Comparison of ENCODE assay signal across 16 mouse cellular contexts in genomic region chr4:156101481-156101903, GRCm38 (mm10). TPM values are rescaled to one million over a fixed set of nuclear protein-coding genes. Genes with fewer than 3 reads are reported as not detected.
DNase-seq lines count a peak whose midpoint lies in the region; ATAC-seq and TF ChIP-seq lines count a peak whose summit lies in the region.
"Had no signal": no experiment of that assay in that cellular context is flagged by ENCODE, and none has a peak within 500 bp of the region (broad histone marks: within the 10 kb centered on the region; RNA-seq: fewer than 3 reads in every experiment).

No protein-coding gene starts in this region.

- 41% methylated on average over 3 of the region's 3 CpGs for WGBS in limb, embryonic 14.5 days
- WGBS in limb, embryonic 10.5 days, result 47% methylated on average over 3 of the region's 3 CpGs

- no peak for ATAC-seq in limb, embryonic 14.5 days (ENCODE audit: low FRiP score, low read depth)
- ATAC-seq: forebrain, embryonic 16.5 days; hindbrain, embryonic 16.5 days had no signal

- H3K9me3 ChIP-seq in limb, embryonic 14.5 days (ENCODE audit: control insufficient read depth, low read length), result no peaks in the 10 kb centered on the region
- H3K9me3 ChIP-seq in limb, embryonic 10.5 days (replicated peaks), result no peaks in the 10 kb centered on the region
- no peaks in the 10 kb centered on the region for H3K9me3 ChIP-seq in E14TG2a.4 (ENCODE audit: low read length)
- H3K9me3 ChIP-seq: embryonic facial prominence, embryonic 13.5 days; heart, embryonic 10.5 days; lung, embryonic 15.5 days had no signal

- peak; percentile 20 for TF ChIP-seq CTCF in E14TG2a.4 (conservative IDR thresholded peaks at IDR 0.05; ENCODE audit: low read length)

- H3K4me1 ChIP-seq in limb, embryonic 14.5 days (ENCODE audit: control insufficient read depth, insufficient read depth, low read length), result no peaks in the 10 kb centered on the region
- peaks cover 10% of the 10 kb centered on the region for H3K4me1 ChIP-seq in limb, embryonic 10.5 days
- H3K4me1 ChIP-seq in E14TG2a.4 (replicated peaks; ENCODE audit: low read depth, low read length), result peaks cover 33% of the 10 kb centered on the region
- H3K4me1 ChIP-seq: embryonic facial prominence, embryonic 13.5 days; lung, embryonic 15.5 days had no signal

- no peak overlapping the region for H3K27ac ChIP-seq in limb, embryonic 14.5 days (replicated peaks; ENCODE audit: low read depth, low read length)
- H3K27ac ChIP-seq in limb, embryonic 10.5 days, result no peak overlapping the region
- H3K27ac ChIP-seq: embryonic facial prominence, embryonic 13.5 days; heart, embryonic 10.5 days; lung, embryonic 15.5 days had no signal

- peak; percentile 3 for DNase-seq in gastrocnemius, adult 18-20 months (ENCODE audit: low spot score)
- no peak for DNase-seq in gastrocnemius, postnatal 10 days
- DNase-seq in limb, embryonic 14.5 days (ENCODE audit: low spot score), result peak; percentile 16
- no peak for DNase-seq in limb, embryonic 10.5 days (ENCODE audit: low spot score)
- peak; percentile 6 for DNase-seq in lung, postnatal 14 days
- DNase-seq in right cerebral cortex, postnatal 10 days (ENCODE audit: low spot score in 2 of 2), result no peak
- DNase-seq in adipocyte (ENCODE audit: low spot score), result no peak
- DNase-seq: adrenal gland, adult 8-10 months; cerebellum, adult 11-12 months had no signal

- no peaks in the 10 kb centered on the region for H3K27me3 ChIP-seq in limb, embryonic 14.5 days (ENCODE audit: control insufficient read depth, insufficient read depth, low read length)
- no peaks in the 10 kb centered on the region for H3K27me3 ChIP-seq in limb, embryonic 10.5 days (ENCODE audit: low read depth, poor library complexity, severe bottlenecking)
- H3K27me3 ChIP-seq in E14TG2a.4 (ENCODE audit: insufficient read depth, low read length), result no peaks in the 10 kb centered on the region
- H3K27me3 ChIP-seq: embryonic facial prominence, embryonic 13.5 days; lung, embryonic 15.5 days had no signal

- no peaks in the 10 kb centered on the region for H3K36me3 ChIP-seq in limb, embryonic 14.5 days (ENCODE audit: control insufficient read depth, insufficient read depth, low read length)
- H3K36me3 ChIP-seq in limb, embryonic 10.5 days, result no peaks in the 10 kb centered on the region
- no peaks in the 10 kb centered on the region for H3K36me3 ChIP-seq in E14TG2a.4 (ENCODE audit: insufficient read depth, low read length)
- H3K36me3 ChIP-seq: embryonic facial prominence, embryonic 13.5 days; heart, embryonic 10.5 days; lung, embryonic 15.5 days had no signal

- H3K4me2 ChIP-seq in limb, embryonic 14.5 days (replicated peaks; ENCODE audit: low read depth, low read length, severe bottlenecking), result no peak overlapping the region
- H3K4me2 ChIP-seq: embryonic facial prominence, embryonic 13.5 days; lung, embryonic 15.5 days had no signal

- TF ChIP-seq POLR2A in limb, embryonic 14.5 days (IDR thresholded peaks at IDR 0.05; ENCODE audit: borderline replicate concordance, extremely low read depth, insufficient read depth, insufficient read length), result no peak

- no peak overlapping the region for H3K4me3 ChIP-seq in limb, embryonic 14.5 days (replicated peaks; ENCODE audit: low read length)
- no peak overlapping the region for H3K4me3 ChIP-seq in limb, embryonic 10.5 days
- no peak overlapping the region for H3K4me3 ChIP-seq in E14TG2a.4 (replicated peaks; ENCODE audit: low read length)
- H3K4me3 ChIP-seq: embryonic facial prominence, embryonic 13.5 days; heart, embryonic 10.5 days; lung, embryonic 15.5 days had no signal

- no peak overlapping the region for H3K9ac ChIP-seq in limb, embryonic 14.5 days (ENCODE audit: low read depth, low read length, severe bottlenecking)
- H3K9ac ChIP-seq: embryonic facial prominence, embryonic 13.5 days; lung, embryonic 15.5 days had no signal

RNA-seq across cellular contexts. Expression of gene 9430015G10Rik, which starts 8.3 kb away (rescaled TPM):
- total RNA-seq in gastrocnemius, adult 18-20 months (2021), result 1 to 10 TPM; 2.1 to 3.1 TPM
- 1 to 10 TPM; 3.0 to 5.8 TPM for total RNA-seq in gastrocnemius, postnatal 10 days (2021)
- polyA plus RNA-seq in limb, embryonic 14.5 days (2012; rRNA removed), result 74.5 and 92.4 TPM in 2 replicates
- polyA plus RNA-seq in limb, embryonic 14.5 days (2014; fragmentation: Nextera tagmentation; extraction: Ambion mirVana), result 34.4 and 38.3 TPM in 2 replicates
- 76.0 and 78.5 TPM in 2 replicates for polyA plus RNA-seq in limb, embryonic 10.5 days (2016; fragmentation: Nextera tagmentation; extraction: Ambion mirVana)

RNA-seq across cellular contexts. Expression of gene Rnf223, which starts 28.8 kb away (rescaled TPM):
- not detected for total RNA-seq in gastrocnemius, adult 18-20 months (2021)
- under 1 TPM; 0.14 to 0.16 TPM for total RNA-seq in gastrocnemius, postnatal 10 days (2021)
- polyA plus RNA-seq in limb, embryonic 14.5 days (2012; rRNA removed), result 1.5 and 2.0 TPM in 2 replicates
- 0.61 and 0.65 TPM in 2 replicates for polyA plus RNA-seq in limb, embryonic 14.5 days (2014; fragmentation: Nextera tagmentation; extraction: Ambion mirVana)
- polyA plus RNA-seq in limb, embryonic 10.5 days (2016; fragmentation: Nextera tagmentation; extraction: Ambion mirVana), result 0.77 and 0.96 TPM in 2 replicates

RNA-seq across cellular contexts. Expression of gene Ttll10, which starts 42.3 kb away (rescaled TPM):
- total RNA-seq in gastrocnemius, adult 18-20 months (2021), result not detected
- total RNA-seq in gastrocnemius, postnatal 10 days (2021), result not detected
- 4.0 and 4.2 TPM in 2 replicates for polyA plus RNA-seq in limb, embryonic 14.5 days (2012; rRNA removed)
- 2.4 and 2.6 TPM in 2 replicates for polyA plus RNA-seq in limb, embryonic 14.5 days (2014; fragmentation: Nextera tagmentation; extraction: Ambion mirVana)
- 0.54 and 0.67 TPM in 2 replicates for polyA plus RNA-seq in limb, embryonic 10.5 days (2016; fragmentation: Nextera tagmentation; extraction: Ambion mirVana)
- total RNA-seq: left cerebral cortex, adult 18-20 months had no signal
- polyA plus RNA-seq: forebrain, embryonic 16.5 days; hindbrain, embryonic 16.5 days had no signal

Comparison
In these comparisons a context has a peak if more than half of its experiments do, and no peak if none do; other contexts are left out.
1. DNase-seq: peak in gastrocnemius, adult 18-20 months (single experiment), limb, embryonic 14.5 days (single experiment) and lung, postnatal 14 days (single experiment); none in gastrocnemius, postnatal 10 days (single experiment), limb, embryonic 10.5 days (single experiment), right cerebral cortex, postnatal 10 days (0 of 2) and adipocyte (single experiment).